Mouse (Mus musculus): ENCODE data around the gene Fahd1. TPM values are rescaled to one million over a fixed set of nuclear protein-coding genes. Genes with fewer than 3 reads are reported as not detected.

Gene Fahd1
- total and polyA plus RNA-seq, 3 experiments: 5.2 to 8.0 (median 6.3) TPM

GRCm38 (mm10) chr17:24898041-24898854, 48.1 kb upstream of the Fahd1 start:
- peaks cover 68 to 76% of the 10 kb centered on the region in 2 experiments for H3K36me3 ChIP-seq (replicated peaks in 1 of 2; ENCODE audit: control insufficient read depth in 1 of 2, insufficient read depth in 1 of 2, low read length in 1 of 2)
- no peak overlapping the region for H3K9ac ChIP-seq (ENCODE audit: insufficient read depth, low read depth)
- peaks cover 15% of the 10 kb centered on the region for H3K79me2 ChIP-seq (replicated peaks; ENCODE audit: control insufficient read depth, extremely low read depth, insufficient read depth, poor library complexity, severe bottlenecking)
- no peak overlapping the region for H3K4me3 ChIP-seq (replicated peaks in 1 of 3; ENCODE audit: low read depth in 2 of 3, low read length in 2 of 3, poor library complexity in 1 of 3)
- in situ Hi-C loops (cut with MboI; ENCODE audit: low pct_ligation_motif_present, low pct_unique_long_range_greater_than_20kb, low sequenced_read_pairs) (no loop called here), dilution Hi-C loops (cut with MboI; ENCODE audit: extremely low pct_ligation_motif_present, extremely low pct_unique_long_range_greater_than_20kb, low sequenced_read_pairs) (no loop called here)
- no peak overlapping the region for H3K27ac ChIP-seq (ENCODE audit: insufficient read depth, low read depth)
- H3K27me3 ChIP-seq (replicated peaks): no peaks in the 10 kb centered on the region
- H3K9me3 ChIP-seq (replicated peaks; ENCODE audit: low read length): no peaks in the 10 kb centered on the region
- H3K4me2 ChIP-seq (ENCODE audit: insufficient read depth, low read depth, poor library complexity, severe bottlenecking): no peak overlapping the region
- DNase-seq (ENCODE audit: extremely low read depth): no peak
- H3K4me1 ChIP-seq (ENCODE audit: control insufficient read depth in 1 of 2, insufficient read depth in 2 of 2): peaks cover 12 to 36% of the 10 kb centered on the region in 2 experiments
- TF ChIP-seq MYC (IDR thresholded peaks at IDR 0.05; ENCODE audit: low read depth, low read length): no peak
- TF ChIP-seq JUN (IDR thresholded peaks at IDR 0.05; ENCODE audit: insufficient read depth, low read depth, low read length): no peak
- no peak for TF ChIP-seq UBTF (IDR thresholded peaks at IDR 0.05; ENCODE audit: low read depth, low read length)

DNA sequence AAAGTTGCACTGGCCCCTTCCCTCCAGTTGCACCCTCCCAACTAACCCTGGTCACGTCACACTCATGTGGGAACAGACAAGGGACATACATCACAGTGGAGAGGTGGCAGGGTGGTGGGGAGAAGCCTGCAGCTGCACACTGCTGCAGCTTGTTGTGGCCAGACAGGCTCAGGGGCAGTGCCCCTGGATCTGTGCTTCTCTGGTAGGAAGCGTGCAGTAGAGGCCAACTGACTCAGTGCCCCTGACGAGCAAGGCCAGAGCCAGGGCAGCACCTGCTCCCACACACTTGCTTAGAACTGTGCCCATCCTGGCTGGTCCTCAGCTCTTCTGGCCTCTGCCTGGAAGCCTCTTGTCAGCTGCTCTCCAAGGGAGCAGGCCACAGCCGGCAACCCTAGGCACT, 47.4 kb upstream of the Fahd1 start:
- Histone ChIP-seq H3K4me1 (ENCODE audit: control insufficient read depth in 1 of 2, insufficient read depth in 2 of 2) (peaks cover 12 to 42% of the 10 kb centered on the region in 2 experiments), H3K4me2 (ENCODE audit: insufficient read depth, low read depth, poor library complexity, severe bottlenecking) (no peak overlapping the region), H3K9me3 (replicated peaks; ENCODE audit: low read length) (no peaks in the 10 kb centered on the region), H3K27ac (ENCODE audit: insufficient read depth, low read depth) (no peak overlapping the region), H3K79me2 (replicated peaks; ENCODE audit: control insufficient read depth, extremely low read depth, insufficient read depth, poor library complexity, severe bottlenecking) (peaks cover 15% of the 10 kb centered on the region), H3K36me3 (replicated peaks in 1 of 2; ENCODE audit: control insufficient read depth in 1 of 2, insufficient read depth in 1 of 2, low read length in 1 of 2) (peaks cover 68 to 76% of the 10 kb centered on the region in 2 experiments), H3K9ac (ENCODE audit: insufficient read depth, low read depth) (no peak overlapping the region), H3K27me3 (replicated peaks) (no peaks in the 10 kb centered on the region), H3K4me3 (replicated peaks in 1 of 3; ENCODE audit: low read depth in 2 of 3, low read length in 2 of 3, poor library complexity in 1 of 3) (peak overlapping the region in 1 of 3 experiments; percentile 17)
- TF ChIP-seq TCF12 (IDR thresholded peaks at IDR 0.05; ENCODE audit: low read depth, low read length): no peak
- no peak for TF ChIP-seq SMC3 (IDR thresholded peaks at IDR 0.05; ENCODE audit: low read depth, low read length)
- TF ChIP-seq MYC (IDR thresholded peaks at IDR 0.05; ENCODE audit: low read depth, low read length): no peak
- no peak for TF ChIP-seq ZNF384 (IDR thresholded peaks at IDR 0.05; ENCODE audit: low read depth, low read length)
- no peak for TF ChIP-seq MAZ (IDR thresholded peaks at IDR 0.05; ENCODE audit: low read depth, low read length)
- TF ChIP-seq EP300 (IDR thresholded peaks at IDR 0.05; ENCODE audit: low read length): no peak
- no peak for TF ChIP-seq IRF4 (IDR thresholded peaks at IDR 0.05; ENCODE audit: low read depth, low read length)
- no peak for TF ChIP-seq MAX (IDR thresholded peaks at IDR 0.05; ENCODE audit: low read length)
- no peak for TF ChIP-seq USF1 (IDR thresholded peaks at IDR 0.05; ENCODE audit: low read depth, low read length)
- no peak for TF ChIP-seq MEF2A (IDR thresholded peaks at IDR 0.05; ENCODE audit: borderline replicate concordance, low read depth, low read length)
- no peak for TF ChIP-seq RAD21 (IDR thresholded peaks at IDR 0.05; ENCODE audit: low read depth, low read length)
- no peak for TF ChIP-seq CTCF (conservative IDR thresholded peaks at IDR 0.05 in 1 of 2, IDR thresholded peaks at IDR 0.05 in 1 of 2; ENCODE audit: low read depth in 2 of 2, low read length in 2 of 2)
- no peak for TF ChIP-seq ELF1 (IDR thresholded peaks at IDR 0.05; ENCODE audit: low read depth, low read length)
- no peak for TF ChIP-seq BHLHE40 (IDR thresholded peaks at IDR 0.05; ENCODE audit: low read depth, low read length)
- TF ChIP-seq RCOR1 (conservative IDR thresholded peaks at IDR 0.05; ENCODE audit: low read depth, low read length): no peak
- in situ Hi-C loops (cut with MboI; ENCODE audit: low pct_ligation_motif_present, low pct_unique_long_range_greater_than_20kb, low sequenced_read_pairs) (no loop called here), dilution Hi-C loops (cut with MboI; ENCODE audit: extremely low pct_ligation_motif_present, extremely low pct_unique_long_range_greater_than_20kb, low sequenced_read_pairs) (no loop called here)
- no peak for DNase-seq (ENCODE audit: extremely low read depth)

Measured in CH12.LX (cell line).